Mouse (Mus musculus) heart, adult 9 months (tissue): ENCODE measurements at regions not wholly inside any gene's neighbourhood (a gene's known extent, or its start where the extent isn't known, plus 50 kb on each side); places are given as distances from the start of the nearest gene placed in this dataset.
A peak's percentile ranks its signal among the peaks of the same experiment; 100 is the strongest.

Experiments
- DNase-seq, 2 experiments: peaks; one replicate each; pipeline ENCODE4 v3.0.0; 2022; ENCODE audit warnings: low spot score in 2 of 2

DNA sequence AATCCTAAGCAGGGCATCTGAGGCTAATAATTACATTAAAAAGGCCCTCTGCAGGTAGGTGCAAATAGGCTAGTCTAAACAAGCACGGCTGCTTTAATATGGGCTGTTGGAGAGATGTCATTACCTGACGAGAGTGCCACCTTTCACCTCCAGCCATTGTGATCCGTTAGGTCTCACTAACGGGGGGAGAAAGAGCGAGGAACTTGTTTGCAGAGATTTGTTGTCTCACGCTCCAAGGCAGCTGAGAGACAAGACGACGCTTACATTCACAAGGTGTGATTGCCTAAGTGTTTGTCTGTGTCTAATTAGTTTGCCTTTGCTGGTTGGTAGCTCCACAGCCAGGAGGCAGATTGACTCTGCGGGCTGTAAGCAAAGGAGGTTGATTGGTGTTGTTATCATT is 180.3 kb downstream of the Zfp326 start:
- DNase-seq = no peak

DNA sequence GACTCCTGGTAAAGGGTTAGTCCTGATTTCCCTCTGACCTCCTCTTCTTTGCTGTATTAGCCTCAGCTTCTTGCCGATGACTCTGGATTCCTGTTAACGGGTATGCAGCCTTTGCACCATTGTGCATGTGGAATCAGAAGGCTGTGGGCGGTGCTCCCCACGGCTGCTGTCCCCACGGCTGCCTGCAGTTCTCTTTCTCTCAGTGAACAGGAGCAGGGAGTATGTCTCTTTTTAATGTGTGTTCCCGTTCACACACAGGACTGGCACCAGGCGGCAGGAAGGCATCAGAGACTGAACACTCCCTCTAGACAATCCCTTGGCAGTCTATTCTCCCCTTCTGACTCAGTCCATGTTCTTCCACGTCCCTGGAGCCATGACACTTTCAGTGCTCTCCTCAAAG is 178.9 kb downstream of the Zfp326 start:
- DNase-seq = no peak

DNA sequence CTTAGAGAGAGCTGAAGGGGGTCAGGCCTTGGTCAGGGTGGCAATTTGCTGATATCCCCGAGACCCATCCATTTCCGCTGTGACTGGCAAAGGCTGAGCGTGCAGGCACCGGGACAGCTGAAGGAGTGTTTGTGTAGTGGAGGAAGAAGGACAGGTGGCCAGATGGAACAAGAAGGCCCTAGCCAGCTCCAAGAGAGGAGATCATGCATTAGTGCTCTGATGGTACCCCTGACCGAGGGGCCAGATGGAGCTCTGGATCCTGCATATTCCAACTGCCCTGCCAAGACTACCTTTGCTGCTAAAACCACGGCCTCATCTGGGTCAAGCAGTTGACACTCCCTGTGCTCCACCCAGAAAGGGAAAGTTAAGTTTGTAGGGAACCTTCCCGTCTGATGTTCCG is 174.7 kb downstream of the Zfp326 start:
- no peak for DNase-seq

- DNase-seq = no peak
Measured at GRCm38 (mm10) chr5:106044878-106045585, 168.7 kb downstream of the Zfp326 start.

GRCm38 (mm10) chr5:106038321-106038720 is 162.0 kb downstream of the Zfp326 start:
- no peak for DNase-seq

DNA sequence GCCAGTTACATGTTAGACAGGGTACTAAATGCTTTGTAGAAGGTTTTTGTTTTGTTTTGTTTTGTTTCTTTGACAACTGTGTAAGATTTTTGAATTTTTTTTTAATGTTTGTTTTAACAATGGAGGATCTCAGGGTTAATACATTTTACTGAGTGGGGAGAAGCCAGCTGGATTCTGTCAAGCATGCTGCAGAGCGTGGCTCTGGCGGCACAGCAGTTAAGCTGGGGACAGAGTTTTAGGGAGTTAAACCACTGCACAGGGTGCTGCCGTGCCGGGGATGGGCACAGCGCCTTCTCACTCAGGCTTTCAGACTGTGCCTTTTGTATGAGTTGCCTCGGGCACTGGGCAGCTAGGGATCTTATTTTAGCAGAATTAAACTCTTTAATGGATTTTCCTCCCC is 159.8 kb downstream of the Zfp326 start:
- no peak for DNase-seq

DNA sequence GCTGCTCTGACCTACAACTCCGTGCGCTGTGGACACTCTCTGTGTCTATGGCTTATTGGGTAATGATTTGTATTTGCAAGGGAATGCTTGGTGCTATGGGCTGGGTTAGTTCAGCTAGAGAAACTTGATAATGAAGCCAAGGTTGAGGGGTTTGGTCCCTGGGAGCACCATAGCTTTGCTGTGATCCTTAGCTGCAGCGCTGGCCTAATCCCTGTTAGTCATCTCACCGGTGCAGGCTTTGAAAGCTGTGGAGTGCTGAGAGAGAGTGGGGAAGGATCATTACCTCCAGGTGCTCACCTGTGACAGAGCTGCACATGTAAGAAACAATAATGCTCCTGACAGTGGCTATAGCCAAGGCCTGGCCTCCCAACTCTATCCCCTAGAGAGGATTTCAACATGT is 156.6 kb downstream of the Zfp326 start:
- no peak for DNase-seq

- DNase-seq = no peak
Measured at GRCm38 (mm10) chr5:106026861-106027260, 150.5 kb downstream of the Zfp326 start.

- DNase-seq = no peak
Measured at GRCm38 (mm10) chr5:106004292-106004917, 128.0 kb downstream of the Zfp326 start.

- DNase-seq = no peak
Measured at GRCm38 (mm10) chr5:106003321-106004291, 127.2 kb downstream of the Zfp326 start.

GRCm38 (mm10) chr5:106002330-106002729 is 126.0 kb downstream of the Zfp326 start:
- no peak for DNase-seq

DNA sequence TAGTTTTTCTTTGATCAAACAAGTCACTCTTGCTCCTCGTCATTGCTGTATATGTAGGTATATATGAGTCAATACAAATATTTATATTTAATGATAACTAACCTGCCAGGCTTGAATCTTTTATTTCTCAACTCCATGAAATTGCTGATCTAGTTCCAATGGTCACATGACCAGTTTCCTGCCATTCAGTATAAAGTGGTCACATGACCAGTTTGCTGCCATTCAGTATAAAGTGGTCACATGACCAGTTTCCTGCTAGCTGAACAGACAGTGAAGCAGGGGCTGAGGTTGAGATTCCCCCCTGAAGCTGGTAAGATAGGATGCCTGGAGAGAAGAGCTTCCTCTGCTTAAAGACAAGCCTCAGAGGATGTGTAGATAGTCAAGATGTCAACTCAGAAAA is 117.9 kb downstream of the Zfp326 start:
- no peak for DNase-seq

DNA sequence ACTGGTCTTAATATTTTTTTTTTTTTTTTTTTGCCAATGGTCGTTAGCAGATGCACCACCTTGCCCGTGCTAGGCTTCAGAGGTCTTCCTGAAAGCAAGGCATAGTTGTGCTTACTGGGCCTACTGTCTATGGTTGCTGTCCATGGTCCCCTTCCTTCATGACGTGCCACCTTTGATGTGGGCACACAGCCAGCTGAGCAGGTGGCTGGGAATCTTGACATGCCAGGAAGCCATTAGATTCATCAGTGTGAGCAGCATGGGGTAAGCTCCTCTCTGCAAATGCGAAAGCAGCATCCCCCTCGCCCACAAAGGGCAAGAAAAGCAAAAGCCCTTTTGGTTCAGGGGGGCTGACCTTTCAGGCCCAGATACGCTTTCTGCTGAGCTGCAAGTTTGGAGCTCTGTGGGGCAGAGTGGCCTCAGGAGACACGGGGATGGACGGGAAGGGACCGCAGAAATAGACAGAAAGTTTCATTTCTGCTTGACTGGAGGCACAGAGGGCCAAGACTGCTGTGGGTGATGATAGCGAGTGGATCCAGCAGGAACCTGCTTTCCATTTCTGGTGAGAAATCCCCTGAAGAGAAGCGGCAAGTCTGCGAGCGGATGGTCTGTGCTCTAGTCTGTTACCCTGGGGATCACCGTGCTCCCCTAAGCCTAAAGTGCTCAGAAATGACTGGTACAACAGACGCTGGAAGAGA is 116.8 kb downstream of the Zfp326 start:
- no peak for DNase-seq

- DNase-seq = no peak
Measured at GRCm38 (mm10) chr5:105990777-105991176, 114.4 kb downstream of the Zfp326 start.

DNA sequence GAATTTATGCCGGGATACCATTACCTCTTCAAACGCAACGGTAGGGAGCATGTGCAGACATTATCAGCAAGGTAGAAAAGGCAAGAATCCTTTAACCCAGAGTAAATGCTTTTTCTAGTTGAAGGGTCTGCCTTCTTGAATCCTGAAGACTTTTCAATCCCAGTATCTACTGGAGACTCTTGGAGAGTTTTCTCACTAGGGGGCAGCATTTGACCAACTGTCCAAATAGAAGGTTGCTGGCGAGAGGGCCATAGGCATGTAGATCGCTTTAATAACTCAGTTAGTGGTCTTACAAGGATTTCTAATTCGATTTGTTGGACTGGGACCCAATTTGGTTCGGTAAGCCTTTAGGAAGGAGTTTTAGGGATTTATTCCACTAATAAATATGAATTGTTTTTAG is 110.0 kb downstream of the Zfp326 start:
- no peak for DNase-seq

DNA sequence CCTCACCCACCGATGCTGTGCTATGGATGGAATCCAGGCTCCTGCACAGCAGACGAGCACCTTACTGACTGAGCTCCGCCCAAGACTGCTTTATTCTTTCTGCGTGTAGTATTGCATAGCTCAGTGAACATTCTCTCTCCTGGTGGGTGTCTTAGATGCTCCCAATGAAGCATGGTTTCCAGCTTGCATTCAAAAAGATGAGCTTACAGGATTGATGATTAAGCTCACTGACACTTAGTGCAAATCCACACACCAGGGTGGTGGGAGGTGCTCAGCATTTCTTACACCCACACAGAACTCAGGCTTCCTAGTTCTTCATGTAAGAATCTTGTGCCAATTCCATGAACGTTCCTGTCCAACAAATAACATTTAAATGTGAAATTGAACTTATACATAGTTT is 106.8 kb downstream of the Zfp326 start:
- DNase-seq = no peak

GRCm38 (mm10) chr5:105976746-105977145 is 100.4 kb downstream of the Zfp326 start:
- no peak for DNase-seq

GRCm38 (mm10) chr5:105976076-105976475 is 99.7 kb downstream of the Zfp326 start:
- no peak for DNase-seq

- peak; percentile 21 to 36 for DNase-seq
Measured at GRCm38 (mm10) chr5:105975275-105976011, 99.1 kb downstream of the Zfp326 start.

GRCm38 (mm10) chr5:105974576-105975177 is 98.3 kb downstream of the Zfp326 start:
- DNase-seq = no peak
